ENCODE assay signal across 8 mouse cellular contexts in the genomic region with DNA sequence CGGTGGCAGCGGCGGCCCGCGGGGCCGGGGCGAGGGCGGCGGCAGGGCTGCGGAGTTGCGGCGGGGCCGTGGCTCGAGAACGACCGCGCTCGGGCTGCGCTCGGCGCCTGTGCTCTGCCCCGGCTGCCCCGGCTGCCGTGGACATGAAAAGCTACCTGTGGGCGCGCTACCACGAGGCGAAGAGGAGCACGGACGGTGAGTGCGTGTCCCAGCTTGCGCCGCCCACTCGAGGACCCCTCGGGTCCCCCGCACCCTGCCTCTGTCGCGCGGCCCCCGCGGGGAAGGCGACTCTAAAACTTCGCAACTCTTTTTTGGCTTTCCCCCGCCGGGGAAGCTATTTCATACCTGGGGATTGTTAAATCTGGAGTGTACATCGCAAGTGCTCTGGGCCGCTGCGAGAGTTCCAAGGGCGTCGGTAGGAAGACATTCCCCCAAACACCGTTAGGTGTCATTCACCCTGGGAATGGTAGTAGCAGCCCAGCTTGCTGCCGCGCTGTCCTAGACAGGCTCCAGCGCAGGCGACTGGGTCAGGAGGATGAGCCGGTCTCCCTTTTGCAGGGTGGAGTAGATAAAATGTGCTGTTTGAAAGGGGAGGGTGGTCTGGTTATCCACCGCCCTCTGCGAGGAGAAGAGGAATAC. TPM values are rescaled to one million over a fixed set of nuclear protein-coding genes. Genes with fewer than 3 reads are reported as not detected.
DNase-seq lines count a peak whose midpoint lies in the region; ATAC-seq and TF ChIP-seq lines count a peak whose summit lies in the region.

No protein-coding gene starts in this region.

- no peaks in the 10 kb centered on the region for H3K27me3 ChIP-seq in heart, adult 2 months (ENCODE audit: control insufficient read depth, insufficient read depth, low read length)
- H3K27me3 ChIP-seq in embryonic facial prominence, embryonic 15.5 days, result no peaks in the 10 kb centered on the region
- H3K27me3 ChIP-seq in limb, embryonic 12.5 days, result peaks cover 26% of the 10 kb centered on the region
- H3K27me3 ChIP-seq in midbrain, embryonic 12.5 days, result peaks cover 29% of the 10 kb centered on the region

- H3K4me3 ChIP-seq in heart, adult 2 months, result peak overlapping the region; percentile 70
- peak overlapping the region; percentile 69 for H3K4me3 ChIP-seq in embryonic facial prominence, embryonic 15.5 days (replicated peaks)
- peak overlapping the region; percentile 65 for H3K4me3 ChIP-seq in limb, embryonic 12.5 days (replicated peaks)
- H3K4me3 ChIP-seq in midbrain, embryonic 12.5 days, result peak overlapping the region; percentile 61

- TF ChIP-seq POLR2A in heart, adult 2 months (IDR thresholded peaks at IDR 0.05; ENCODE audit: insufficient read depth, low read depth, low read length), result no peak

- peak; percentile 40 for TF ChIP-seq CTCF in heart, adult 2 months (IDR thresholded peaks at IDR 0.05)

- H3K4me2 ChIP-seq in embryonic facial prominence, embryonic 15.5 days (replicated peaks), result peak overlapping the region; percentile 91
- peak overlapping the region; percentile 94 for H3K4me2 ChIP-seq in limb, embryonic 12.5 days
- H3K4me2 ChIP-seq in midbrain, embryonic 12.5 days (replicated peaks), result peak overlapping the region; percentile 95

- no peaks in the 10 kb centered on the region for H3K36me3 ChIP-seq in heart, adult 2 months (ENCODE audit: control insufficient read depth, insufficient read depth, low read length)
- H3K36me3 ChIP-seq in embryonic facial prominence, embryonic 15.5 days, result no peaks in the 10 kb centered on the region
- H3K36me3 ChIP-seq in limb, embryonic 12.5 days, result no peaks in the 10 kb centered on the region
- no peaks in the 10 kb centered on the region for H3K36me3 ChIP-seq in midbrain, embryonic 12.5 days

- ATAC-seq in embryonic facial prominence, embryonic 15.5 days (ENCODE audit: insufficient number of reproducible peaks, low FRiP score, low TSS enrichment, low read depth), result peak; percentile 5; the same call in 1 of the 2 replicates
- peak; percentile 0; the same call in 1 of the 2 replicates for ATAC-seq in limb, embryonic 12.5 days (ENCODE audit: insufficient number of reproducible peaks, insufficient read depth, low FRiP score, low TSS enrichment, low read depth)
- peak; percentile 17 for ATAC-seq in midbrain, embryonic 12.5 days (ENCODE audit: low FRiP score, low read depth)

- peaks cover 1% of the 10 kb centered on the region; the same call in 1 of the 2 replicates for H3K79me2 ChIP-seq in heart, adult 2 months (replicated peaks; ENCODE audit: control insufficient read depth, insufficient read depth, low read length)

- H3K9ac ChIP-seq in heart, adult 2 months (ENCODE audit: low read depth, low read length), result peak overlapping the region; percentile 83
- peak overlapping the region; percentile 48 for H3K9ac ChIP-seq in embryonic facial prominence, embryonic 15.5 days
- H3K9ac ChIP-seq in limb, embryonic 12.5 days (replicated peaks), result peak overlapping the region; percentile 68
- peak overlapping the region; percentile 70 for H3K9ac ChIP-seq in midbrain, embryonic 12.5 days (replicated peaks)

- DNase-seq in heart, adult 2 months, result peak; percentile 57 to 60
- no peak for DNase-seq in heart, adult 11 months
- DNase-seq in ZHBTc4 (ENCODE audit: low read depth, low spot score), result peak; percentile 73
- peak; percentile 56 for DNase-seq in heart, postnatal 4 days
- DNase-seq in testis, postnatal 10 days (ENCODE audit: low spot score), result peak; percentile 60

- intact Hi-C loops in heart, adult 2 months (cut with DNase I), result loop anchor here (2.0 to 10.0 kb wide), 2 partner anchors 36 to 196 kb away; no protein-coding TSS in a partner anchor

- H3K9me3 ChIP-seq in embryonic facial prominence, embryonic 15.5 days (replicated peaks), result no peaks in the 10 kb centered on the region
- no peaks in the 10 kb centered on the region for H3K9me3 ChIP-seq in limb, embryonic 12.5 days
- no peaks in the 10 kb centered on the region for H3K9me3 ChIP-seq in midbrain, embryonic 12.5 days

- peaks cover 6% of the 10 kb centered on the region for H3K4me1 ChIP-seq in heart, adult 2 months (ENCODE audit: control insufficient read depth, insufficient read depth, low read length)
- H3K4me1 ChIP-seq in embryonic facial prominence, embryonic 15.5 days, result peaks cover 31% of the 10 kb centered on the region
- H3K4me1 ChIP-seq in limb, embryonic 12.5 days (replicated peaks), result peaks cover 37% of the 10 kb centered on the region
- H3K4me1 ChIP-seq in midbrain, embryonic 12.5 days, result peaks cover 24% of the 10 kb centered on the region

- H3K27ac ChIP-seq in heart, adult 2 months, result peak overlapping the region; percentile 99
- H3K27ac ChIP-seq in embryonic facial prominence, embryonic 15.5 days (replicated peaks), result peak overlapping the region; percentile 29; the same call in 1 of the 2 replicates
- H3K27ac ChIP-seq in limb, embryonic 12.5 days, result 0 out of 2 replicates have a peak overlapping the region, but pooled peaks have one; percentile 14
- H3K27ac ChIP-seq in midbrain, embryonic 12.5 days (replicated peaks), result no peak overlapping the region

- no peak for TF ChIP-seq EP300 in heart, adult 2 months (IDR thresholded peaks at IDR 0.05; ENCODE audit: insufficient read depth, low read depth, low read length)

- WGBS in heart, adult 2 months, result under 1% methylated on average over 56 of the region's 58 CpGs
- under 1% methylated on average over 58 of the region's 58 CpGs for WGBS in embryonic facial prominence, embryonic 15.5 days
- WGBS in limb, embryonic 12.5 days, result under 1% methylated on average over 58 of the region's 58 CpGs
- under 1% methylated on average over 49 of the region's 58 CpGs for WGBS in midbrain, embryonic 12.5 days

RNA-seq across cellular contexts. Expression of a gene that starts 0.4 kb away (rescaled TPM):
- 10 to 100 TPM; 33.9 to 36.6 TPM for total RNA-seq in heart, adult 2 months (2021)
- 25.3 and 45.6 TPM in 2 replicates for polyA plus RNA-seq in heart, adult 2 months (2012; rRNA removed)
- 1.5 and 1.6 TPM in 2 replicates for polyA plus RNA-seq in embryonic facial prominence, embryonic 15.5 days (2015; fragmentation: Nextera tagmentation; extraction: Ambion mirVana)
- 10 to 100 TPM; 35.0 to 35.1 TPM for total RNA-seq in heart, postnatal 4 days (2021)
- 0.94 and 1.0 TPM in 2 replicates for polyA plus RNA-seq in limb, embryonic 12.5 days (2016; fragmentation: Nextera tagmentation; extraction: Ambion mirVana)
- 2.1 and 2.5 TPM in 2 replicates for polyA plus RNA-seq in midbrain, embryonic 12.5 days (2016; fragmentation: Nextera tagmentation; extraction: Ambion mirVana)

RNA-seq across cellular contexts. Expression of a gene that starts 15.5 kb away (rescaled TPM):
- 10 to 100 TPM; 10.5 to 14.3 TPM for total RNA-seq in heart, adult 2 months (2021)
- not detected in 2 replicates for polyA plus RNA-seq in heart, adult 2 months (2012; rRNA removed)
- not detected in 2 replicates for polyA plus RNA-seq in embryonic facial prominence, embryonic 15.5 days (2015; fragmentation: Nextera tagmentation; extraction: Ambion mirVana)
- 10 to 100 TPM; 12.8 to 14.2 TPM for total RNA-seq in heart, postnatal 4 days (2021)
- polyA plus RNA-seq in limb, embryonic 12.5 days (2016; fragmentation: Nextera tagmentation; extraction: Ambion mirVana), result not detected in 2 replicates
- polyA plus RNA-seq in midbrain, embryonic 12.5 days (2016; fragmentation: Nextera tagmentation; extraction: Ambion mirVana), result not detected in 2 replicates
